Mouse (Mus musculus): ENCODE results near the gene Hist2h2aa2.
"Not testable (repeated sequence)": the region's sequence is repeated elsewhere in the genome, so short reads cannot be mapped to it uniquely, and the experiment has no call there.

Gene Hist2h2aa2

DNA sequence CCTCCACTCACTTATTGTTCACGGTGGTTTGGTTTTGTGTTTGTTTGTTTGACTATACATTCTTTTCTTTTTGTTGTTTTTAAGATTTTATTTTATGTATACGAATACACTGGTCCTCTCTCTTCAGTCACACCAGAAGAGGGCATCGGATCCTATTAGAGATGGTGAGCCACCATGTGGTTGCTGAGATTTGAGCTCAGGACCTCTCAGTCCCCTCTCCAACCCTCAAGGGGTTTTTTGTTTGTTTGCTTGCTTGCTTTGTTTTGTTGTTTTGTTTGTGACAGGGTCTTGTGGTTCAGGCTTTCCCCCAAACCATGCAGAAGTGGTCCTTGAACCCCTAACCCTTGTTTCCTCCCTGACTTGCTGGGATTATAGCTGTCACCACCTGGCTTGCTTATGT is 21.5 kb upstream of the Hist2h2aa2 start:
- DNase-seq (ENCODE audit: low read depth), result no peak

DNA sequence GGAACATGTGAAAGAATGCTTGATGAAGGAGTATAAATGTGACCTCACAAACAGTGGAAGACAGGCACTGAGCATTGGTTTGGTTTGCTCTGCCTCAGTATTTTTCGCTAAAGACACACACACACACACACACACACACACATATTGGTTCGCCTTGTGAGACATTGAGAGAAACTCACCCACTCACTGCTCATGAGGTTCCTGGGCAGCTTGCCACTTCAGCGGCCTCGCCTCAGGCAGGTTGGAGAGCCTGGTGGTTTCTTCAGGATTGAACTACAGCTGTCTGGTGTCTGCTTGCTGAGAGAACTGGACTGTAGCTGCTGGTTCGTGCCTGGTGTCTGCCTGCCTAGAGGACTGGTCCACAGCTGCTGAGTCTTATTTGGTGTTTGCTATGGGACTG is 20.1 kb upstream of the Hist2h2aa2 start:
- no peak for DNase-seq (ENCODE audit: low read depth)

DNA sequence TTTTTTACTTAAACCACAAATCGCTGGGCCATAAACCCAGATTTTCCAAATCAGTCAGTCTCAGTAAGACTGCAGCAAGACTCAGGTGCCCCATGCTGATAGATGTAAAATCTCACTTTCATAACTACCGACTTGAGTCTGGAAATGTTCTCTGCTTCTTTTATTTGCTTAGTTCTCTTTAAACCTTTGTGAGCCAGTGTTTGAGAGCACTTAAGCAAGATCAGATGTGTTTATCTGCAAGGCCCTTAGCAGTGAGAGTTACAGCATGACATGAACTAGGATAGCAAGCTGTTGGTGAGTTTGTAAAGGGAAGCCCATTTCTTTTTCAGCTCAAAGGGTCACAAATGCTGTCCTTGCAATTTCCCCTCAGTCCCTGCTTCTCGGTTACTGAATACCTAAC is 17.1 kb upstream of the Hist2h2aa2 start:
- no peak for DNase-seq (ENCODE audit: low read depth)

DNA sequence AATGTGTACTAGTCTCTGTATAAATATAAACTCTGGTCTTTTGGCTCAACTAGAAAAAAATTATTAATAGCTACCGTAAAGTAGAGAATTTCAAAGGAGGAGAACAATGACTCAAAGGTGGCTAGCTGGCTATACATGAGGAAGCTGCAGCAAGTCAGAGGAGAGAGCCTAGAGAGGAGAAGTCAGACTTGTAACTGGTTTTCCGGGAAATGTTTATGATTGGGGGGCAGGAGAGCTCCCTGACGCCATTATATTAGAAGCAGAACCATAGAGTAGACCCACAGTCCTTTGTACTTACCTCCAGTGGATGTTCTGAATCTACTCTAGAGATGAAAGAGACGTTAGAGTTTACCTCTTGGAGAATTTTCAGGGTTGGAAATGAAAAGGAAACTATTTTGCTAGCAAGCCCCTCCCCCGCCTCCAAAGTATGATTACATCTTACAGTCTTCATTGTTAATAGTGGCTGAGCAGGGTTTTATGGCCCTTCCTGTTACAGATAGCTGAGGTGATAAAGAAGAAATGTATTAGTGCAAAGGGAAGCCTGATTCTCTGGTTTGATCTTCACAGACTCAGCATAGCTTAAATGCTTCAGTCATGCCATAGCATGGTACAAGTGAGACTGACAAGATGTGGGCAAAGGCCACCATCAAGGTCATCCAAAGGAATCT is 16.0 kb upstream of the Hist2h2aa2 start:
- DNase-seq (ENCODE audit: low read depth), result no peak

DNA sequence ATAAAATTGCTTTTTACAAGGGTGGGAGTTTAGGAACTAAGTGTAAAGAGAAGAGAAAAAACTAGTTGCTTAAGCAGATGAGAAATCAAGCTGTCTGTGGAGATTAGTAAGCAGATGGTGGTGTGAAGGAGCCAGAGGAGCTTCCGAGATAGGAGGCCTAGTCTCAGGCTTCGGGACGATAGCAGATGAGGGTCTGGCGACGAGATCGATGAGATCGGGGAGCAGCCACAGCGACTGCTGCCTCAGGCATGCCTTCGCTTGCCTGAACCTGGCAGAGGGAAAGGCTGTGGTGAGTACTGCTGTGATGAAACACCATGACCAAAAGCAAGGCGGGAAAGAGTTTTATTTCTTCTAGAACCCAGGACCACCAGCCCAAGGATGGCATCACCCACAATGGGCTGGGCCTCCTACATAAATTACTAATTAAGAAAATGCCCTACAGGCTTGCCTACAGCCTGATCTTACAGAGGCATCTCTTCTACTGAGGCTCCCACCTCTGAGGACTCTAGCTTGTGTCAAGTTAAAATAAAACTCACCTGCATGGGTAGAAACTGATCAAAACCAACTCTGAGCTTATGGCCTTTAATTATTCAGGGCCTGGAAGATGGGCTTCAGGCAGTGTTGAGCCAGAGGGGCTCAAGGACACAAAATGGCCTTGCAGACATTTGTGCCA is 14.7 kb upstream of the Hist2h2aa2 start:
- DNase-seq (ENCODE audit: low read depth), result no peak

DNA sequence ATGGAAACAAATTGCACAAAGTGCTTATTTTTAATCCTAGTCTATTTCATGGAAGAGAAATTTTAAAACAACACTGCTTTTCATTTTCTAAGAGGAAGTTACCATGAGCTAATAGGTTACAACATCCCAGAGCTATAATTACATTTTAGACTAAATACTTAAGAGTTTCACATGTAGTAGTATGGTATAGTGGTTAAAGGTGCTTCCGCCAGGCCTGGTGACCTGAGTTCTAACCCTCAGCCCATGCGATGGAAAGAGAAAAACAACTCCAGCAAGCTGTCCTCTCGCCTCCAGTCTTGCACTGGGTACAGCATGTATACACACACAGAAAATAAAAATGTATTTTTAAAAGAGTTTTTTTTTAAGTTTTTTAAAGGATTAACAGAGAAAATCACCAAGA is 11.7 kb upstream of the Hist2h2aa2 start:
- no peak for DNase-seq (ENCODE audit: low read depth)

DNA sequence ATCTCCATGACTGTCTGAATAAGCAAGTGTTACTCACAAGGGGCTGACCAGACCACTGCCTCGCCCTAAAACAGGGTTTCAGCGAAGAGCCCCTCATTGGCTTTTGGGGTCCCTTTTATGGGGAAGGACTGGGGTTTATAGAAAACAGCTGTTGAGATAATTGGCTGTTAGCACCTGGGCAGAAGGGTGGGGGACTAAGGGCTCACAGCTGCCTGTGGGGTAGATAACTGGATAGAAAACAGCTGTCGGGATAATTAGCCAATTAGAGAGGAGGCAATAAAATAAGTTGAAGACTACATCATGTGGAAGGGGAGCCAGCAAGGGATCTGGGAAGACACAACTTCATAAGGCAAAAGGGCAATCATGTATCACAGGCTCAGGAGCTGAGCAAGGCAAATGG is 10.8 kb upstream of the Hist2h2aa2 start:
- no peak for DNase-seq (ENCODE audit: low read depth)

DNA sequence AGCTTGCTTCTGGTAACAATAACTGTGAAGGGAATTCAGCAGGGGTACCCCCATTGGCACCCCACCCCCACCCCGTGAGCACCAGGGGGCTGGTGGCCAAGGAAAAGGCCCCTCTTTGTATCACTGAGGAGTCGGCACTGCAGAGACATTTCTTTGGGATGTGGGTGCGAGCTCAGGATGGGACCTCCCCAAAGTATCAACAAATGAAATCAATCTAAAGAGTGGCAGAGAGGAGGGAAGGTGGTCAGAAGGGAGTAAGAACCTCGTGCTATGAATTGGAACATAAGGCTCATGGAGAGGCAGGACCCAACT is 8.9 kb upstream of the Hist2h2aa2 start:
- no peak for DNase-seq (ENCODE audit: low read depth)

DNA sequence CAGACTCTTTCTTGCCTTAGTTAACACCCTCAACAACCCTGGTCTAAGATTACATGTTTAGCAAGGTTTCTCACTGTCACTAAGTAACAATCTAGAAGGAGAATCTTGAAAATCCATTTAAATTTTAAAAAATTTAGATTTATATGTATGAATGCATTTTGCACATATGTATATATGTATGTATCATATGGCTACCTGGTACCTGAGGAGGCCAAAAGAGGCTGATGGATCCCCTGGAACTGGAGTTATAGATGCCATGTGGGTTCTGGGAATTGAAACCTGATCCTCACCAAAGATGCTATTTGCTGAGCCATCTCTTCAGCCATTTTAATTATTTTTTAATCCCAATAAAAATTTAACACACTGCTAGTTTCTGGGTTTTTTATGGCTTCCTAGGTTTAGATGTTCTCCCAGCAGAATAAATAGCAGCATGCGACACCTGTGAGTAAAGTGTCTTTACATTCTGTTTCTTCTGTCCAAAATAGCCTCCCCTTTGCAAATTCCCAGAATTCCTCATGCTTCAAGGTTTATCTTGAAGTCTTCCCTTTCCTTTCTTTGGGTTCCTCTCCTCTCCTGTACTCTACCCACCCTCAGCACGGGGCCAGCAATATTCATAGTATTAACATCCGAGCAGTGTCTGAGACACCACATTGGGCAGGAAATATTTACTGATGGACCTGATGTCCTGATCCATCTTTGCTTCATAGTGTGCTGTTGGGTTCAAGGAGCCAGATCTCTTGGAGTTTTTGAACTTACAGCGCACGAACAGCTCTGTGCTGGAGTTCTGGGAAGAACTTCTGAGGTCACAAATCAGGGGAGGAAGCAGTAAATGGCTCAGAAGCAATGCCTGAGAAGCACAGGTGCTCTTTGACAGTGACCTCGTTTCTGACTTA is 8.3 kb upstream of the Hist2h2aa2 start:
- DNase-seq (ENCODE audit: low read depth), result peak; percentile 70

DNA sequence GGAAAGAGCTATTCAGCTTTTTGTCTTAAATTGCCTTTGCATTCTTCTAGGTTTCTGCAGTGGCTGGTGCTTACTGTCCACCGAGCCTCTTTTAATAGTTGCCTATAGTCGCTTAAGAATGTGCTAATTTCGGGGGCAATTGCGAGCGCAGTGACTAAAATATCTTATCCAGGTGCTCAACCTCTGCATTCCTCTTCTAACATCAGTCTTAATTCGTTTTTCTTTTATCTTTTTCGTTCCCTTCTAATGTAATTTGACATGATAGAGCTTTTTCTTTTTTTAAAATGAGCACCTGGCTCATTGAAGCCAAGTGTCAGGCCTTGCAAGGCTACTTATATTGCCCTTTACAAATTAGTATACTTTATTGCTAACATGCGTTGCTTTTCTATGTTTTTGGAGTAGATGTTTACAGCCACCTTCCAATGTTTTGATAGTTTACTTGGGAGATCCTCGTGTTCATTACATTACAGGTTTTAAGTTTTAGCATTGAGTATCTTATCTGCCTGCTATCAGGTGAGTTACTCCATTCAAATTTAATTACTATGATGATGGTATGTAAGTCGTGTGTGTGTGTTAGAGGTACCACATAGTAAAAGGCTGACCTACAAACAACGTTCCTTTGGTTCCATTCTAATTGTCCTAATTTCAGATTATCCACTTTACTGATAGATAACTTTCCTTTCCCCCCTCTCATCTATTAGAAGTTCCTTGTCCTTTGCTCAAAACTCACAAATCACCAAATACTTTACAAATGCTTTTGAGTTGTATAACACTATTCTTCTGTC is 7.5 kb upstream of the Hist2h2aa2 start:
- peak; percentile 76 for DNase-seq (ENCODE audit: low read depth)

DNA sequence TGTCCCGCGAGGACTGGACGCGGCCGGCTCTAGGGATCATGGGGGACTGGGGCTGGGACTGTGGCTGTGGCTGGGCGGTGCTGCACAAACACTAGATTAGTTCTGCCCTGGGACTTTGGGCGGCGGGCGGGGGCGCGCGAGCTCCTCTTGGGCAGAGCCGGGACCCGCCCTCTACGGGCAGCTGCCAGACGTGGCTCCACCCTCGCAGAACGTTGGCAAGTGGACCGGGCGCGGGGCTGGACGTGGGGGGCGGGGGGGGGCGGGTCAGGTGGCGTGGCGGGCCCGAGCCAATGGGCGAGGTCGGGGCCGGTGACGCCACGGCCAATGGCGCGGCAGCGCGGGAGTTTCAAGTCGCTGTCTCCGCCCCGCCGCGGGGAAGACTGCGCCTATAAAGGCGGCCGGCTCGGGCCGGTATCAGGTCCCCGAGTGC is 6.4 kb upstream of the Hist2h2aa2 start, which contains the start of gene Hist2h3c1:
TSS of gene Hist2h3c1 (plus strand) at position 259 of the 430 bp plus-strand sequence.
- DNase-seq (ENCODE audit: low read depth), result not testable (repeated sequence)

DNA sequence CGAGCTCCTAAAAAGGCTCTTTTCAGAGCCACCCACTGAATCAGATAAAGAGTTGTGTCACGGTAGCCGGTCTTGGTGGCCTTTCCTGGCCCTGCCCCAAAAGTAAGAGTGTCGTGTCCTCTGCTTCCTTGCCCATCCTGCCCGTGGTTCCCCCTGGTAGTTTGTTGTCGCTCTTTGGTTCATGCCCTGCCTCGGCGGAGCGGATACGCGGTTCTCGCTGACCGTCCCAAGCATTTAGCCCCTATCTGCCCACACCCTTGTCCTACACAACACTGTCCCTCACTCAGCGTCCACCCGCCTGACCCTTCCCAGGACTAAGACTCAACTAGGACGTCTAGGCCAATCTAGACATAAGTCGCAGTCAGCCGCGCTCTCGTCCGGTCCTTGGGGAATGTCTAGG is 5.9 kb upstream of the Hist2h2aa2 start:
- not testable (repeated sequence) for DNase-seq (ENCODE audit: low read depth)

DNA sequence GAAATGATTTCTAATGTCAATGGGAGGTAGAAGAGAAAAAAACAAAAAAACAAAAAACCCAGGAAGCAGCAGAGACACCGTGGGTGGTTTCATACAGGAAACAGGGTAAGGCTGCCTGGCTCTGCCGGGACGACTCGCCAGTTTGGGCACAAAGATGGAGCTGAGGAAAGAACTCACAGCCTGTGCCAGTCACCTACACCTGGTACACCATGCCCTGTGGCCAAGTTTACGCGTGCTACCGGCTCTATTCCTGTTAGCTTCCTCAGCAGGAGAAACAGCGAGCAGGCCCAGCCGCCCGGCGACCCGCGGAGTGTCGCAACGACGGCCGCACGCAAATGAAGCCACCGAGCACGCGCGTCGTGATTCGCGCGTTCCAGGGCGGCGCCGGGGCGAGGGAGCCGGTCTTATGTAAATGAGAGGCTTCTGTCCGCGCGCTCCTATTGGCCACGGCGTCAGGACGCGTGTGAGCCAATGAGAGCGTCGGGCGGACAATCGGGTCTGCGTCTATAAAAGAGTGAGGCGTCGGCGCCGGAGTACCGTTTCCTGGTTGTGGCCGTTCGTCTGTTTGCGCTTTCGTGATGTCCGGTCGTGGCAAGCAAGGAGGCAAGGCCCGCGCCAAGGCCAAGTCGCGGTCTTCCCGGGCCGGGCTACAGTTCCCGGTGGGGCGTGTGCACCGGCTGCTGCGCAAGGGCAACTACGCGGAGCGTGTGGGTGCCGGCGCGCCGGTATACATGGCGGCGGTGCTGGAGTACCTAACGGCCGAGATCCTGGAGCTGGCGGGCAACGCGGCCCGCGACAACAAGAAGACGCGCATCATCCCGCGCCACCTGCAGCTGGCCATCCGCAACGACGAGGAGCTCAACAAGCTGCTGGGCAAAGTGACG is 5.2 kb upstream of the Hist2h2aa2 start, which contains the start of gene Hist2h2aa1:
TSS of gene Hist2h2aa1 (plus strand) at position 495 of the 884 bp plus-strand sequence.
- DNase-seq (ENCODE audit: low read depth), result peak; percentile 92

DNA sequence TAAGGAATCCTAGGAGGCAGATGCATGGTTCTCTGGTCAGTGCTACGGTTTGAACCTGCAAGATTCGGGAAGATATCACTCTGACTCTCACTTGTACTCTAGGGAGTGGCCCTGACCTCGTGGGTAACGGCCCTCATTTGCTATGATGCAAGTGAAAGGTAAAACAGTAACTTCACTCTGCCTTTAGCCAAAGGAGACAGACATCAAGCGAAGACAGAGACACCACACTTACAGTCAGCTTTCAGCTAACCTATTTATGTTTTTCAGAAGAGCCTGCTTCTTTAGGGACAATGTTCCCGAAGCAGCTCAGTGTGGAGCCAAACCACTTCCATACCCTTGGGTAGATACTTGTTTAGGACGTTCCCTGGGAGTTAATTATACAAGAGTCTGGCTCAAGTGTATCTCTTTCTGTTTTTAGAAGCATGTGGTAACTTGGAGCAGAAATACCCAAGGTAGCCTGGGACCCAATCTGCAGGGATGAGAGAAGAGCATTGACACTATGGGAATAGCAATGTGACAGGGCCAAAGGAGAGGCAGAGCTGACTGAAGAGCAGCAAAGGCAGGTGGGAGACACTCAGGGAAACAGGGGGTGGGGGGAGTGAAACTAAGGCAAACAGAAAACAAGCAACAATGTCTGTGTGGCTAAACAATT is 4.0 kb upstream of the Hist2h2aa2 start:
- peak; percentile 55 for DNase-seq (ENCODE audit: low read depth)

DNA sequence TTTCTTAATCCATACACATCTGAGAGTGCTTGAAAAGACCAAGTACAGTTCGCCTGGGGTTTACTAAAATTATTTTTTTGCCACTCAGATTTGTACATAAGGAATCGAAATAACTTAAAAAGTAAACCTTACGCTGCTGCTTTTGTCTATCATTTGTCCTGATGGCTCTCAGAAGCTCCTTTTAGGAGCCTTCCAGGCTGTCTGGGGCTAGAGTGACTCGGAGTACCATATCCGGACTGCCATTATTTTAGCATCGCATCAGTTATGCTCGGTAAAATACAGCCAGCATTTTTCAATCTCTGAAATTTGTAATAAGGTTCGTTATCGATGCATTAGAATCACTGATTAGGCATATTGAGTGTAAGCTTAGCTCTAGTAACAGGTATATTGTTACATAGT is 722 bp upstream of the Hist2h2aa2 start:
- no peak for DNase-seq (ENCODE audit: low read depth)

DNA sequence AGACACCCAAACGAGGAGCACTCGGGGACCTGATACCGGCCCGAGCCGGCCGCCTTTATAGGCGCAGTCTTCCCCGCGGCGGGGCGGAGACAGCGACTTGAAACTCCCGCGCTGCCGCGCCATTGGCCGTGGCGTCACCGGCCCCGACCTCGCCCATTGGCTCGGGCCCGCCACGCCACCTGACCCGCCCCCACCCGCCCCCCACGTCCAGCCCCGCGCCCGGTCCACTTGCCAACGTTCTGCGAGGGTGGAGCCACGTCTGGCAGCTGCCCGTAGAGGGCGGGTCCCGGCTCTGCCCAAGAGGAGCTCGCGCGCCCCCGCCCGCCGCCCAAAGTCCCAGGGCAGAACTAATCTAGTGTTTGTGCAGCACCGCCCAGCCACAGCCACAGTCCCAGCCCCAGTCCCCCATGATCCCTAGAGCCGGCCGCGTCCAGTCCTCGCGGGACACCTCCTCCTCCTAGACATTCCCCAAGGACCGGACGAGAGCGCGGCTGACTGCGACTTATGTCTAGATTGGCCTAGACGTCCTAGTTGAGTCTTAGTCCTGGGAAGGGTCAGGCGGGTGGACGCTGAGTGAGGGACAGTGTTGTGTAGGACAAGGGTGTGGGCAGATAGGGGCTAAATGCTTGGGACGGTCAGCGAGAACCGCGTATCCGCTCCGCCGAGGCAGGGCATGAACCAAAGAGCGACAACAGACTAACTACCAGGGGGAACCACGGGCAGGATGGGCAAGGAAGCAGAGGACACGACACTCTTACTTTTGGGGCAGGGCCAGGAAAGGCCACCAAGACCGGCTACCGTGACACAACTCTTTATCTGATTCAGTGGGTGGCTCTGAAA is 902 bp downstream of the Hist2h2aa2 start, which contains the start of gene Hist2h3c2:
TSS of gene Hist2h3c2 (minus strand) at position 174 of the 840 bp plus-strand sequence.
- not testable (repeated sequence) for DNase-seq (ENCODE audit: low read depth)

DNA sequence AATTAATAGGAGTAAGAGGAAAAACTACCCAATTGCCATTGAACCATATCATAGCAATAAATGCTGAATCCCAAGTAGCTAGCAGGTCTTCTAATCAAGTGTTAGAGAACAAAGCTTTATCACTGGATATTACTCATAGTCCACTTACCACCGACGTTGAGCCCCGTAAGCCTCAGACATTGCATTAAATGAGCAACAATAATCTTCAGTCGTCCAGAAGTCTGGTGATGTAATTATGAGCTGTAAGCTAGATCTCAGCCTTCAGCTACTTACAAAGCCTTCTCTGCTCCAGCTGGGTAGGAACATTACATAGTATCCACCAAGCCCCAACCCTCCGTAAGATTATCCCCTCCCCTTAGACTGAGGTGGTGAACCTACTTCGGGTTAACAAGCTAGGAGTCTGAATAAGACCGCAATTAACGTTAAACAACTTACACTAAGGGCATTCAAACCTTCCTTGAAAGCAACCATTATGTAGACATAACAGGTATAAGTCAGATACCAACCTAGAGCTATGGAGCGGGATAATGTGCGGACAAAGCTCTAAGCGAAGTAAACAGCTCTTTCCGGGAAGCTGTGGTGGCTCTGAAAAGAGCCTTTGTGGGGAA is 2.1 kb downstream of the Hist2h2aa2 start:
- peak; percentile 88 for DNase-seq (ENCODE audit: low read depth)

DNA sequence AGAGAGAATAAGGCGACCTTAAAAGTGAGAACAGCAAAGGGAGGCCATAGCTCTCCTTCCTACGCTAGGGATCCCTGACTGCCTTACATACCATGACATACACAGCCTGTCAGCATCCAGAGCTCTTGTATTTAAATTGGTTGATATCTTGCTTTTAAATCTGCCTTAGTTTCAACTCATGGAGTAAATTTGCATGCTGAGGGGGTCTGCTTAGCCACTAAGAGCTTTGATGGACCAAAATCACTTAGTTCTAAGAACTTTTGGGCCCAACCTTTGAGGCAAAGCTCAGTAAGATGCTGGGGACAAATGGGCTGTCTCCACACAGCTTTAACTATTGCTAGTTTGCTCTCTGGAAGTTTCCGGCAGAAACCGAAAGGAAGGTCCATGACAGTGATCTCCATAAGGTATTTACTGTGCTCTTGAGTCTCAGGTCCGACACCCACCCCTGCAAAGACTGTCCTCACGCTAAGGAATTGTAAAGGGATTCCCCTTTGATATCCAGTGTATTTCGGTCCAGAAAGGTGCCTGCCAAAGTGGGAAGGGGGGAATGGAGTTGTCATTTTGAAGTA is 2.7 kb downstream of the Hist2h2aa2 start:
- DNase-seq (ENCODE audit: low read depth), result peak; percentile 78
